Mouse (Mus musculus) frontal cortex, postnatal 14 days (tissue): ENCODE results near the gene Cd8a.

Experiments used
- DNase-seq, 2 experiments: peaks; one replicate each; pipeline ENCODE4 v3.0.0; 2022; ENCODE audit warnings: low spot score in 2 of 2

Gene Cd8a

GRCm38 (mm10) chr6:71371085-71371605, 2.1 kb upstream of the Cd8a start:
- DNase-seq = no peak

- DNase-seq = no peak
These were observed 1.0 kb upstream of the Cd8a start for GRCm38 (mm10) chr6:71372041-71372720.

GRCm38 (mm10) chr6:71374311-71374829, 1.1 kb downstream of the Cd8a start:
- DNase-seq = no peak

GRCm38 (mm10) chr6:71374921-71375320, 1.7 kb downstream of the Cd8a start:
- DNase-seq = no peak

- DNase-seq = no peak
These were observed 3.5 kb downstream of the Cd8a start for GRCm38 (mm10) chr6:71376711-71377110.

- no peak for DNase-seq
These were observed 8.4 kb downstream of the Cd8a start for GRCm38 (mm10) chr6:71381654-71382053.

- no peak for DNase-seq
These were observed 17.3 kb downstream of the Cd8a start for GRCm38 (mm10) chr6:71390496-71390895.

GRCm38 (mm10) chr6:71396016-71396415, 22.8 kb downstream of the Cd8a start:
- no peak for DNase-seq

GRCm38 (mm10) chr6:71396761-71397160, 23.5 kb downstream of the Cd8a start:
- no peak for DNase-seq

- DNase-seq = no peak
These were observed 25.8 kb downstream of the Cd8a start for GRCm38 (mm10) chr6:71398829-71399609.

- no peak for DNase-seq
These were observed 41.4 kb downstream of the Cd8a start for GRCm38 (mm10) chr6:71414624-71415023.

- no peak for DNase-seq
These were observed 42.2 kb downstream of the Cd8a start for GRCm38 (mm10) chr6:71415446-71415845.

- DNase-seq = no peak
These were observed 45.6 kb downstream of the Cd8a start for GRCm38 (mm10) chr6:71418874-71419273.

GRCm38 (mm10) chr6:71420848-71421247, 47.6 kb downstream of the Cd8a start:
- DNase-seq = no peak

GRCm38 (mm10) chr6:71422162-71422561, 48.9 kb downstream of the Cd8a start:
- no peak for DNase-seq

- DNase-seq = no peak
These were observed 49.9 kb downstream of the Cd8a start for GRCm38 (mm10) chr6:71423116-71423515.

- no peak for DNase-seq
These were observed 52.5 kb downstream of the Cd8a start for GRCm38 (mm10) chr6:71425681-71426080.

- no peak for DNase-seq
These were observed 54.9 kb downstream of the Cd8a start for GRCm38 (mm10) chr6:71427996-71428725.
